Mouse (Mus musculus): Measurements from ENCODE around the gene Chrna3.

The Chrna3 gene

DNA sequence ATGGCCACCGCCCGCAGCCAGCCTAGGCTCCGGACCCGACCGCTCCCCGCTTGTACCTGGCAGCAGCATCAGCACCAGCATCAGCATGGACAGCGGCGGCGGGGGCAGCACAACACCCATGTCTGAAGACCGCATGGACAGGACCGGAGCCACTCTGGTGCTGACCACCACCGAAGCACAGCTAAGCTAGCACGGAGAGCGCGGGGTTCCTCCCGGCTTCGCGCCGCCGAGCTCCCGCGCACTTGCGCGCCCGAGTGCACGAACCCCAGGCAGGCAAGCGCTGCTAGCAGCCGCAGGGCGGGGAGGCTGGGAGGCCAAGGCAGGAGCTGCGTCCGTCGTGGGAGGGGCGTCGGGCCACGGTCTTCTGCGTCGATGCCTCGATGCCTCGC, at the start of gene Chrna3:
Gene Chrna3 (minus strand): TSS at position 288 of the 389 bp plus-strand sequence.
- DNase-seq (ENCODE audit: low read depth, low spot score): peak; percentile 2

DNA sequence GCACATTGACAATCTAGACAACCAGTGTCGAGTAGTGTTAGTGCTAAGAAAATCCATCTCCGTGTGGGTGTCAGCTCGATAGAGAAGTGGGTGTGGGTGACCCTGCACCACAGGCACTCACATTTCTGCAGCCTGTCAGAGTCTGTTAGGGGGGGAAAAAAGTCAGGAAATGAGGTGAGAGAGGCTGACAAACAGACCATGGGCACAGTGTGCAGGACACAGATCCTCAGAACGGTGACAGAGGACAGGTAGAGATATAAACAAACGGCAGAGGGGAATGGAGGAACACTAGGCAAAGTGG, 41.6 kb upstream of the Chrna3 start:
- no peak for DNase-seq (ENCODE audit: low read depth, low spot score)

DNA sequence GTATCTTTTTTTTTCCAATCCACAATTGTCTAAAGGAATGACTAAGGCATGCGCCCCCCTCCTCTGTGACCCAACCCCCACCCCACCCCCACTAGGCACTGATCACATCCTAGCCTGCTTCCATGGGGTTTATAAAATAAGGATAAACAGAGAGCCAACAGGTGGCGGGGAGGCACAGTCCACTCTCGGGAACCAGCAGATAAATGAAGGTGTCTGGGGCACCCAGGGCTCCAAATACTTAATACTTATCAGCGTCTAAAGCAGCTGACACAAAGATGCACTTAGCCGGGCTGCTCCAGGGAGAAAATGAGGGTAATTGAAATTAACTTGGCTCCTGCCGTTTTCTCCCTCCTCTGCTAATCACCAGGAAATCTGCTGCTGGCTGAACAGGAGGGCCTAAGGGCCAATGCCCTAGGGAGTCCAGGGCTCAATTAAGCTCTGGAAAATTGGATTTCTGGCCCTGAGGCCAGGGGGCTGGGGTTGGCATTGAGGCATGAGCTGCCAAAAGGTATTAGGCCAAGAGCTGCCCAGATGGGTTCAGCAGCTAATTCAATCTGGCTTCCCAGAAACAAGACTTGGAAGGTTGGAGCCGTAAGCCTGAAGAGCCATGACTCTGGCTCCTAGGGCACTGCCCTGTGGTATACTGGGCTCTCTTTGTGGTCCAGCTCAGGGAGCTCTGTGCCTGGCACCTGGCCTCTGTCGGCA, 41.0 kb upstream of the Chrna3 start:
- no peak for DNase-seq (ENCODE audit: low read depth, low spot score)

DNA sequence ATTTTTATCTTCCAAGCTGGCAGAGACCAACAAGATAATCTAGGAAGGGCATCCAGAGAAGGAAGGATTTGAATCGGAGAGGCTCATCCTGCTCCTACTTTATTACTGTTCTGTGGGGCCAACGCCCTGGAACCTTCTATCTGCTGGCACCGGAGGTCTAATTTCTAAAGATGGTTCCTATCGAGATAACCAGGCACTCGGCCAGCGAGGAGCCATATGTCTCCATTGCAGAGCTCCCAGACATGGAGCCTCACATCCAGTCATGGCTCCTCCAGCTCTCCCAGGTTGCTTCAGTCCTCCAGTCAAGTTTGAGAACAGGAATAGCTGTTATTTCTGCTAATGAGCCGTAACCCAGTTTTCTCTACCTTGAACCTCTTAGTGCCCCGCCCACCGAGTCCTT, 38.9 kb upstream of the Chrna3 start:
- DNase-seq (ENCODE audit: low read depth, low spot score): no peak

DNA sequence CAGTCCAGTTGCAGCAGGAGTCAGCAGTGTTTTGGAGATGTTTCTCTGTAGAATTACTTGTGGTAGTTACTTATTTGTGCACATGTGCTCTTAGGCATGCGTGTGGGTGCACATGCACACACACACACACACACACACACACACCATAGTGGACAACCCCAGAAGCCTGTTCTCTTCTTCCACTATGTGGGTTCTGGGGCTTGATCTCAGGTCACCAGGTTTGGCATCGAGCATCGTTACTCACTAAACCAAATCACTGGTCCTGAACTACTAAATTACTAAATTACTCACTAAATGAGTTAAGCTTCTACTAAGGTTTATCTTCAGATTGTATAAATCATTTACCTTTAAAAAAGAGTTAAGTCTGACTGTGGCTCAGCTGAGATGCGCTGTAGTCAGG, 31.7 kb upstream of the Chrna3 start:
- DNase-seq (ENCODE audit: low read depth, low spot score): no peak

DNA sequence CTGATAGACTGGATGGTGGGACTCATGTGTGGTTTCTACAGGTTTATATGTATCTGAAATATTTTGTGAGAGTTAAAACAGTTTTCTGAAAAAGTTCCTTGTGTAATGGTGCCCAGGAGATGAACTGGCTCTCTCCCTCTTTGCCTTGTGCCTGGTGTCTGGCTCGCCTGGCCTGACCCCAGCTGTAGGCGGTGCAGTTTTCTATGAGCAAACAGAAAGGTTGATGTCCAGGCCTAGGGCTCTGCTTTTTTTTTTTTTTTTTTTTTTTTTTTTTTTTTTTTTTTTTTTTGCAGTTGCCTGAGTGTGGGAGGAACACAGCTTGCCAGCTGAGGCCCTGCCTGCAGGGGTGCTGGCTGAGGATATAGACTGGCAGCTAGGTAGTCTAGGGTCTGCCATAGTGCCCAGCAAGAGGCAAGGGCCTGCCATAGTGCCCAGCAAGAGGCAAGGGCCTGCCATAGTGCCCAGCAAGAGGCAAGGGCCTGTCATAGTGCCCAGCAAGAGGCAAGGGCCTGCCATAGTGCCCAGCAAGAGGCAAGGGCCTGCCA, 29.1 kb upstream of the Chrna3 start:
- no peak for DNase-seq (ENCODE audit: low read depth, low spot score)

DNA sequence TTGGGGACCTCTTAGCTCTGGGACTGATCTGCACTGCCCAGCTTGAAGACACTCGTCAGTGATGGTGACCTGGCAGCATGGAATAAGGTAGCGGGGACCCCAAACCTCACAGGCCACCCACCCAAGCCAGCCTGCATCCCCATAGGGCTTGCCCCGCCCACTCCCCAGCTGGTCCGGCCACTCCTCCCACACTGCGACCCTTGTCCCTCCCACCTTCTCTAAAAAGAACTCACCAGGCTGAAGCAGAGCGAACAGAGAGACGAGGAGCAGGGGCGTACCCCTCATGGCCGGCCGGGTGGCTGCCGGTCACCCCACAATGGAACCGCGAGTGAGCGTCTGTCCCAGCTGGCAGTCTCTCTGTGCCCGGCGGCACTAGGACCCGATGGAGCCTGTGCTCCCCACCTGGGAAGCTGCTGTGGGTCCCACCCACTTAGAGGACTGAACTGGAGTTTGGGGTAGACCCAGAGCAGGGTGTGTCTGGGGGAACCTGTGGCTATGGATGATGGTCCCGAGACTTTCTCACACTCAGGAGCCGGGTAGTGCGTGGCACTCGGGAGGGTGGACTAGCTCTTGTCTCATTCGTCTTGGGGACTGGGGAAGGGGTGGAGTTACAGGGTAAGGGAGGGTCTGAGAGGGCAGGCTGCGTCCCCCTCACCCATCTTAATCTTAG, 22.0 kb upstream of the Chrna3 start, which contains the start of gene Chrnb4:
Gene Chrnb4 (minus strand): TSS at position 569 of the 670 bp plus-strand sequence.
- no peak for DNase-seq (ENCODE audit: low read depth, low spot score)

DNA sequence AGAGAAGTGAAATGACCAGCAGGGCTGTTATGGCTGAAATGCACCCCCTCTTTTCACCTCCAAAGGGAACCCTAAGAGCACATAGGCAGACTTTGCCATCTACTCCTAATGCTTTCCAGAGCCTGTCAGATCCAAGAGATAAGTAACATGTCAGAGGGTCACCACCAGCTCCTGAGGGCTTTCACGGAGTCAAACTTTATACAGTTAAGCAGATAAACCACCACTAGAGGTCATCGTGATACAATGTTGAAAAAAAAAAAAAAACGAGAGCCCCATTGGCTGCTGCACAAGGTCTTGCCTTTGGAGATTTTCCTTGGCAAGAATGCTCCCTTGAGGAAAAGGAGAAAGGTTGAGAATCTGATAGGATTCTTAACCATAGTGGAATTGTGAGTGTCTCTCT, 20.4 kb upstream of the Chrna3 start:
- peak; percentile 12 for DNase-seq (ENCODE audit: low read depth, low spot score)

DNA sequence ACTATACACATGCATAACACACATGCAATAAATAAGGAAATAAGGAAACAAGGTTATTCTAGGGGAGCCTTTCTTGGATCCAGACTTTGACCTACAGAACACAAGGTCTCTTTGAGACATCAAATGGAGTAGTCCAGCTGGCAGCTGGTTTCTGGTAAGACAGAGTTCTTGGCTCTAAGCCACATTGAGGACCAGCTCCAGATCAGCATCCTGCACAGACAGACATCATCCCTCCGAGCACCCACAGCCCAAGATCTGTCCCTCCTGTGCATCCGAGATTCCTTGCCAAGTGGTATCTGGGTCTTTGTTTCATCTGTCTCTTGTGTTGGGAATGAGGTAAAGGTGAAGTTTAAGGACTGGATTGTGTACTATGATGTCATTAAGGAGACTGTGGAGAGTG, 18.6 kb upstream of the Chrna3 start:
- DNase-seq (ENCODE audit: low read depth, low spot score): no peak

DNA sequence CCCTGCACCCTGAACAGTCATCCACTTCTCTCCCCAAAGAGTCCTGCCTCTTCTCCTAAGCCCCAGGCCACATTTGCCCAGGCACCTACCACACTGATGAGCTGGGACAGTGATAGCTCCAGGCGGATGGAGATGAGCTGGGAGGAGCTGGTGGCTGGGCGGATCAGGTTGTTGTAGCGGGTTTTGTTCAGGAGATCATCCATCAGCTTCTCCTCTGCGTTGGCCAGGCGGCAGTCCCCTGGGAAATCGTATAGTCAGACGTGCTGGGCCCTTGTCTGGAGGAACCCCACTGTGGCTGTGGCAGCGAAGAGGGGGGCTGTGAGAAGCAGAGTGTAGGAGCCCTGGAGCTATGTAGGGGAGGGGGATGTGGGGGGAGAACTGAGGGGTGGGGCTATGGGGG, 17.3 kb upstream of the Chrna3 start:
- no peak for DNase-seq (ENCODE audit: low read depth, low spot score)

DNA sequence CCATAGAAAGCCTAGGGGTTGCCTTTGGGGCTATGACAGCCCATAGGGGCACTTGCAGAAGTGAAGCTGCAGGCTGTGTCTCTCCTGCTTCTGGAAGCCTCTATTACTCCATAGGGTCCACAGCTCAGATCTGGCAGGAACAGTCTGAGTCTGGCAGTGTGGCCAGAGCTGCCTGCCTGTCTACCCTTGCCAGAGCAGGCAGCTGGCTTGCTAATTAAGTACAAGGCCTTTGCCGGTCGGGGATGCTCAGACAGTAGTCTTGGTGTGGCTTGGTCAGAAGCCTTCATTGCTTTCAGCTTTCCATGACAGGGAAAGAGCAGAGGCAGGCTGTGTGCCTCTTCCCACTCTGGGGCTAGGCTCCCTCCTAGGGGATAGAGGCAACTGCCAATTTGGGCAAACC, 15.0 kb upstream of the Chrna3 start:
- no peak for DNase-seq (ENCODE audit: low read depth, low spot score)

DNA sequence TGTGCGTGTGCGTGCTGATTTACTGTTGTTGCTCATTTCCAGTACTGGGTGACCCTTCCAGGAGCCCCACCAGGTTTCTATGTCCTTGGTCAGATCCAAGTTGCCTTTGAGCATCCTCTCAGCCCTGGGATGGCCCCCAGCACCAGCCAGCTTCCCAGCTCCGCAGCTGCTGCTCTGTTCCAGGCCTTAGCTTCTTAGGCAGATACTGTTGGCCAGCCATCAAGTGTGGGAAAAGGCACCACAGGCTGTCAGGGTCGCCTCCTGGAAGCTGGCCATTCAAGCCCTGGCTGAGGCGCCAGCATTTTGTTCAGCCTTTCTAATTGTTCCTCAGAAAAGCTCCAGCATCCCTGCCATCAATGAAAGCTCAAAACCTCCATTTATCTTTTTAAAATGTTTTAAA, 13.6 kb upstream of the Chrna3 start:
- DNase-seq (ENCODE audit: low read depth, low spot score): no peak

DNA sequence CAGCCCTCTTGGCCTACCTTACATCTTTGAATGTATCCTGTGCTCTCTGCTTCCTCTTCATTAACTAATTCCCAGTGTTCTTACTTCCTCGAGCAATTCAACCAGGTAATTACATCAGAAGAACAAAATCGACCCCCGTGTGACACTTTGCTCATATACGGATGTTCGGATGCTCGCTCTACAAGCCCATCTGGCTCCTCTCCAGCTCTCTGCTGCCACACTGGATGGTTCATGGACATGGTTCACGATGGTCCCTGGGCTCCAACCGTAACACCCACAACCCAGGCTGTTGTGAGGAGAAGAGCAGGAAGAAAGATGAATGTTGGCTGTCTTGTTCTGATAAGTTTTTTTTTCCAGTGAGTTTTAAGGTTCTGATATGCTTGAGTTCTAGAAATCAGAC, 12.6 kb upstream of the Chrna3 start:
- DNase-seq (ENCODE audit: low read depth, low spot score): no peak

DNA sequence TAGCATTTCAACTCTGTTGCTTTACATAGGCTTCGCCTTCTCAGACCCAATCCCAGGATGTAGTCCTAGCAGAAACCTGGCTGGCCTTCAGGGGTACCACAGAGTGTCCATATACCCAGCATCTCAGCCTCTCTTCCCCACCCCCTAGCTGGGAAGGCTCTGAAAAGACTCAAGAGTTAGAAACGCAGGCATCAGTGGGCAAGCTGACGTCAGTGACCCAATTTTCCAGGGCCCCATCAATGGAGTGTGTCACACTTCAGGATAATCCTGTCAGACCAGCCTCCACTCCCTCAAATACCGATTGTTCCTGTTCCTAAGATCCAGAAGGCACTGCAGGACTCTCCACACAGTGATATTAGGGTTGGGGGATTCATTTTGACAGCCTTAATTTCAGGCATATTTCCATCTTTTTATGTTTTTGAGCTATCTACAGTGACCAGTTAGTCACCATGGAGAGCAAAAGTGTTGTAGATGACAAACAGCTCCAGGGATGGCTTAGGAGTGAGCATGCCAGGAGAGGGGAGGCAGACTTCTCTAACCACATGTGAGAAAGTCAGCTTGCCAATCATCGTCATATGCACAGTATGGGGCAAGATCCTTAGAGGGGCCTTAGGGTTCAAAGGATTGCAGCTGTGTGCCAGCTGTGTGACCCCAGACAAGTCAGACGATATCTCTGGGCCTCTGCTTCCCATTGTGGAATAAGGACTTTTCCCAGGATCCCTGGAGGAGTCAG, 5.2 kb upstream of the Chrna3 start:
- no peak for DNase-seq (ENCODE audit: low read depth, low spot score)

DNA sequence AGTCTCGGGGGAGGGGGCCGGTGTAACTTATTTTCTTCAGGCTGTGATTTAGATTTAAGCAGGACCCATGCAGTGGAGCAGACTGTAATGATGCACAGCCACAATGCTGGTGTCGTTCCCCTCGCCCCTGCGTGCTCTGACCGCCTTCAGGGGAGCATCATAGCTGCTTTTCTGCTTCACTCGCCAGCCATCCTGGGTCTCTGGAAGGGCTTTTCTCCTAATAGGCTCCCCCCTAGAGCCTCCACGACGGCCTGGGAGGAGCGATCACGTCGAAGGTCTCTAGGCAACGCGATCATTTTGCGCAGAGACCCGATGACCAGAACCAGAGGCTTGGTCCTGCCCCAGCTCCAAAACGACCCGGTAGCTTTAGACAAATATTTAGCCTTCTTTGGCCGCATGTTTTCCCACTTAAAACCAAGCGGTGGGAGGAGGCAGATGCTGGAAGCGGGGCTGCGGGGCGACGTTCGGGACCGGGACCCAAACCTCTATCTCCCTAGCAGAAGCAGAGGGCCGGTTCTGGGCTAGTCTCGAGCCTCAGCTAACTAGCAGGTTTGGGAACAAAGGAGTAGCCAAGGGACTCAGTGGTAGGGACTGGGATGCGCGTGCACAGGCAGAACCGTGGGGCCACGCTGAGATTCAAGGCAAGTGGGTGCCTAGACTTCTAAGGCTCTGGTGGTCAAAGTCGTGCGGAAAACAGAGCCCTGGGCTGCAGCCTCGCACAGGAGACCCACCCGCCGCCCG, 658 bp downstream of the Chrna3 start:
- no peak for DNase-seq (ENCODE audit: low read depth, low spot score)

DNA sequence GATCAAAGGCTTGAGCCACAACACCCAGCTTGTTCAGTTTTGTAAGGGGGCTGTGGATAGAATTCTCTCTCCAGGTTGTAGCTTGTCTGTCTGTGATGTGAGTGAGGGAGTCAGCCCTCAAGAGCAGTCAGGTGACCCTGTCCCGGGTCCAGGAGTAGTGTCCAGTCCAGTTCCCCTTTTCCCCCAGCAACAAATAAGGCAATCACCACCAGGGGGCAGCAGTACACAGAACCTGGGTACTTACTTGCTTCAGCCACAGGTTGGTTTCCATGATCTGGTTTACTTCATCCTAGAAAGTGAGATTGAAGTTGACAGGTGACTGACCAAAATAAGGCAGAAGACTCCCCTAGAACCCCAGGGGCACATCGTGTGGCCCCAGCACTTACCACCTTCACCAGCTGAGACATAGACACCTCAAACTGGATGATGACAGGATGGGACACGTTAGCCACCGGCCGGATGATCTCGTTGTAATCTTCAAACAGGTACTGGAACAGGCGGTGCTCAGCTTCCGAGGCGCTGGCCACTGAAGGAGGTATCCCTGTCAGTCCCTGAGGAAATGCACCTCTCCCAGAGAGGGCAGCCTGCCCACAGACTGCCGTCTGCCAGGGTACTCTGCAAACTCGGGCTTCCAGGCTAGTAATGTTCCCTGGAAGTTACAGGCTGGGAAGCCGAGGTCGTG, 2.3 kb downstream of the Chrna3 start:
- DNase-seq (ENCODE audit: low read depth, low spot score): peak; percentile 56

DNA sequence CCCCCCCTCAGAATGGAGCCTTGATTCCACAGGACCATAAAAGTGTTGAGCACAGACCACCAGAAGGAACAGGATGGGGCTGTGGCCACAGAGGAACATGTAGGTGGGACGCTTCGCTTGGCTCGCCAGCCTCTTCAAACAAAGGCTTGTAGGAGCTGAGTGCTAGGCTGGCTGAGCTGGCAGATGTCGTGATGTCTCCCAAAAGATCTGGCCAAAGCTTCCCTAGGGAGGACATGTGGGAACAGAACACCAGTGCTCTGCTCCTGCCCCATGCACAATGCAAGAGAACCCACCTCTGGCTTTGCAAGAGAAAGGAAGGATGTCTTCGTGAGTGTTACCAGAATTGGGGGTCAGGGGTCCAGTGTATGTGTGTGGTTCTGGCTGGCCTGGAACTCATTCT, 3.0 kb downstream of the Chrna3 start:
- DNase-seq (ENCODE audit: low read depth, low spot score): no peak

DNA sequence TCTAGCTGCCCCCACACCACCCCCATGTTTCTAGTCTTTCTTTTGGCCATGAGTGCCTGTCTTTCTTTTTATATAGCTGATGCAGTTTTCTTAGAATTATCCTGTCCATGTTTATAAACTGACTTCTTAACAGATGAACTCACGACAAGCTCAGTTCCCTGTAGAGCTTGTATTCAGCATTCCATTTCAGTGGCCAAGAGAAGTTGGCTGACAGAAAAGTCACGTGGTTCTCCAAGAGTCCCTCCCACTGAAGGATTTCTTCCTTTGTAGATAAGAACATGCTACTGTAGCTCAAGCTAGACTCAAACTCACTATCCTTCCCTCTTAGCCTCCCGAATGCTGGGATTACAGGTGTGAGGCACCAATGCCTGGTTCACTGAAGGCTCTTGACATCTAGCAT, 9.4 kb downstream of the Chrna3 start:
- no peak for DNase-seq (ENCODE audit: low read depth, low spot score)

DNA sequence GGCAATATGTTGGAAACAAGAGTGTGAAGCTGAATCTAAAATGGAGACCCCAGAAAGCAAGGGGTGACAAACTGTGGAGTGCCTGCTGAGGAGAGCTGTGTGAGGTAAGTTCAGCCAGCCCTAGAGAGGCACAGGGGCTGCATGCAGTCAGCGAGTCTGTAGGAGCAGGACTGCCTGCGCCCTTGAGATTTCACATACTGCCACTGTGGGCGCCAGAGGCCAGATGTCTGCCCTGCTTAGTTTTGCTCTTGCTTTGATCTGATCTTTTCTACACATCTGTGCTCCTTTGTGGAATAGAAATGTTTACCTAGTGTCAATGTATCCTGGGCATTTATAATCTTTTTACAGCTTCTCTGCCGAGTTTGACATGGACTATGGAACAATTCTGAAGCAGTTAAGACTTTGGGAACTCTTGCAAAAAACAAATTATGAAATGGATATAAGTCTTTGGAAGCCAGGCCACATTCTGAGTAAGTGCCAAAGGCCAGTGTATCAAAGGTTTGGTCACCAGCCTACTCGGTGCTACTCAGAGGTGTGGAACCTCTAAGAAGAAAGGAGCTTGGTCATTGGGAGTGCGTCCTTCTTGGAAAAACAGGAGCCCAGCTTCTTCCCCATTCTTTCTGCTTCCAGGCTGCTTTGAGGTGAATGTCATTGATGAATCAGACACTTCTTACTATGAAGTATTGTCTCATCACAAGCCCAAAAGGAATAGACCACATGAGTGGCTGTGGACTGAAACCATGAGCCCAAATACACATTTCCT, 15.6 kb downstream of the Chrna3 start:
- no peak for DNase-seq (ENCODE audit: low read depth, low spot score)

DNA sequence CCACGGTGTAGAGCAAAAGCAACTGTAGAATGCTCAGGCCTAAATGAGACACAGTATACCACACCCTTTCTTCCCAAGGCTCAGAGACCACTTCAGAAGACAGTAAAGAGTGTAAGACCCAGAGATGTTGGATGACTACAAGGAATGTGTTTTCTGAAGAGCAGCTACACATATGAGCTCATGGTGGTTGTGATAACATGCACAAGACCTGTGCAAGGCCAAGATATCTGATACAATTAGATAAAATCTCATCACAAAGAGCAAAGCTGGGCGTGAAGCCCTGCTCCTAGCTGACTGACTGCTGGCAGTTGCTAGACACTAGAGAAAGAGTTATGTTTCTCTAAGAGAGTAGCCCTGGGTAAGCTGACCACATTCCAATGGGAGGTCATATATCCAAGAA, 16.7 kb downstream of the Chrna3 start:
- no peak for DNase-seq (ENCODE audit: low read depth, low spot score)

DNA sequence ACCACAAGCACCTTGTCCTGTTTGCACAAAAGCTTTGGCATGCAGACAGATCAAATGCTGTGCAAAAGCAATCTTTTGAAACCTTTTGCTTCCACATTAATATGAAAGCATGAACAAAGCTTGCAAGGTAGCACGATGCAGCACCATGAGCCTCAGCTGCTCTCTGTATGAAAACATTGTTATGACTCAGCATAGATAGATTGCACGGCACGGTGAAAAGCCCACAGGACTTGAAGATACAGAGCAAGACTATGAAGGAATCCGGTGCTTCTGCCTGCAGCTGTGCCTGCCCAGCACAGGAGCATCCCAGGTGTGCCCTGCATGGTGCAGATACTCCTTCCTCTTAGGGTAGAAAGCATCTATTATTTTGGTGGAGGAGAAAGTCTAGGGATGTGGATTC, 22.8 kb downstream of the Chrna3 start:
- DNase-seq (ENCODE audit: low read depth, low spot score): peak; percentile 23

Measured in CD4-positive helper T cell, adult 2 months (primary cell).